Mouse (Mus musculus): Measurements from ENCODE around the gene Prss12.
"Not testable (repeated sequence)": the region's sequence is repeated elsewhere in the genome, so short reads cannot be mapped to it uniquely, and the experiment has no call there.

Prss12 gene

DNA sequence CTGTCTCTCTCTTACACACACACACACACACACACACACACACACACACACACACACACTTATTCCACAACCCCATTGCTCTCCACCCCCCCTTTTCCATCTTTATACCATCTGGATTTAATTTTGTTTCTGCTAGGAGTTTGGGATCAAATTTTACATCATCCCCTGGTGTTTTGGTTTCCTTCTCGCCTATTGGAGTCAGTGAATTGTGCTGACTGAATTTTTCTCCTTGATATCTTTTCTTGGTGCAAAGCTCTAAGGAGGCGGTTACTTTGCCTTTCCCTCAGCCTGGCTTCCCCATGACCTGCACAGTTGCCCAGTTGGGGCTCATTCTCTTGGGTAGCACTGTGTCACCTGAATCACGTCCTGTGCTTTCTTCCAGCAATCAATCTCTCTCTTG, 30.1 kb downstream of the Prss12 start:
- DNase-seq (ENCODE audit: low spot score), result no peak

GRCm38 (mm10) chr3:123481266-123481665, 34.6 kb downstream of the Prss12 start:
- DNase-seq (ENCODE audit: low spot score), result no peak

GRCm38 (mm10) chr3:123491814-123492213, 45.1 kb downstream of the Prss12 start:
- no peak for DNase-seq (ENCODE audit: low spot score)

DNA sequence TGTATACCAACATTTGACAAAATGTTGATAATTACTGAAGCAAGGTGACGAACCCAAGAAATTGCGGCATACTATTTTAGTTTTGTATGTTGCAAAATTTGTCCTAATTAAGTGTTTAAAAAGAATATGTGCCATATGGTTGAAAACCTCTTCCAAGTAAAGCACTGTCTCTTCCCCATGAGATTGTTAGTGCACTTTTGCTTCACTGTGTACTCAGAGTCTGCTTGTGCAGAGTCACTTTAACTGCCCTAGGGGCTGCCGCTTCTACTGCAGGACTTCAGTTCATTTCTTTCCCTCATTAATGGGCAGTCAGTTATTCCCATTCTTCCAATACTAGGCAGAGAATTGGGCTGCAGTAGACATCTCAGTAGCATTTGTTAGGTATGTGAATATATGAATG, 46.5 kb downstream of the Prss12 start:
- DNase-seq (ENCODE audit: low spot score), result no peak

GRCm38 (mm10) chr3:123495088-123495487, 48.4 kb downstream of the Prss12 start:
- DNase-seq (ENCODE audit: low spot score), result no peak

GRCm38 (mm10) chr3:123498787-123499186, 52.1 kb downstream of the Prss12 start:
- no peak for DNase-seq (ENCODE audit: low spot score)

- DNase-seq (ENCODE audit: low spot score), result not testable (repeated sequence)
Observed at GRCm38 (mm10) chr3:123501798-123502197, 55.1 kb downstream of the Prss12 start.

GRCm38 (mm10) chr3:123503943-123504342, 57.2 kb downstream of the Prss12 start:
- DNase-seq (ENCODE audit: low spot score), result no peak

- no peak for DNase-seq (ENCODE audit: low spot score)
Observed at GRCm38 (mm10) chr3:123504783-123505182, 58.1 kb downstream of the Prss12 start.

- no peak for DNase-seq (ENCODE audit: low spot score)
Observed at GRCm38 (mm10) chr3:123505778-123506667, 59.3 kb downstream of the Prss12 start.

DNA sequence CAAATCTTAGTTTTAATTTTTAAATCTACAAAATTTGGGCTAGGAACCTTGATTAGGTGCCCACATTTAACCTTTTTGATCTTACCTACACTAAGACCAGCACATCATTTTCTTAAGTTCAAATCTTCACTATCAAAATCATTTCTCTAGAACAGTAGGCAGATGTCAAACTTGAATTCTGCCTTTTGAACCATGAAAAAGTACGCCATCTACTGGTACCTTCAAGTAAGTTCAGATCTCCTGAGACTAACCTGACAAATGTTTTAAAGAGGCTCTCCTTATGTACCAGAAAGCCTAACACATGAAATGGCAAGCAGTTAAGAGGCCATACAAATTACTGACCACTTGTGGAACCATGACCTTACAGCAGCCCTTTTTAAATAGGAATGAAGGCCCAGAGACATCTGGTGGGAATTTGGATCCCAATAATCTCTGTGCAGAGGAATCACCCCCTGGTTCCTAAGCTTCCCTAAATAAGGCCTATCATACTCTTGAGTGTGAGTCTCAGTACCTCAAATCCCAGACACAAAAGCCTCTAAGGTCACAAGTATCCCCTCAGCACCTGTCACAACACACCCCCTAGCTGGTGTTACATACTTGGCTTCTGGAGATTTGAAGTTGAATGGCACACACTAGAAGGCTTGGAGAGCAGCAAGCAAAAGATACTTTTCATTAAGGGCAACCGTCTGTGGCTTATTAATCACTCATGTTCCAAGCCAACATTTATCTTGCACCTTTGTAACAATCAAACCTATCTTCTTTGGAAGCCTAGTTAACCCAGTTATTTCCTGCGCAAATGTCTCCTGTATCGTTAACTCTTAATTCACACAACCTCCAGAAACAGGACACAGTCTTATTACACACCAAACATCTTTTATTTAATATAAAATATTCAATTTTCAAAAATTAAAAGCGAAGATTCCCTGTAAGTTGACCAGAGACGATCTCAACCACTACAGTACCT, 60.3 kb downstream of the Prss12 start:
- no peak for DNase-seq (ENCODE audit: low spot score)

GRCm38 (mm10) chr3:123507663-123508055, 60.9 kb downstream of the Prss12 start:
- DNase-seq (ENCODE audit: low spot score), result no peak

DNA sequence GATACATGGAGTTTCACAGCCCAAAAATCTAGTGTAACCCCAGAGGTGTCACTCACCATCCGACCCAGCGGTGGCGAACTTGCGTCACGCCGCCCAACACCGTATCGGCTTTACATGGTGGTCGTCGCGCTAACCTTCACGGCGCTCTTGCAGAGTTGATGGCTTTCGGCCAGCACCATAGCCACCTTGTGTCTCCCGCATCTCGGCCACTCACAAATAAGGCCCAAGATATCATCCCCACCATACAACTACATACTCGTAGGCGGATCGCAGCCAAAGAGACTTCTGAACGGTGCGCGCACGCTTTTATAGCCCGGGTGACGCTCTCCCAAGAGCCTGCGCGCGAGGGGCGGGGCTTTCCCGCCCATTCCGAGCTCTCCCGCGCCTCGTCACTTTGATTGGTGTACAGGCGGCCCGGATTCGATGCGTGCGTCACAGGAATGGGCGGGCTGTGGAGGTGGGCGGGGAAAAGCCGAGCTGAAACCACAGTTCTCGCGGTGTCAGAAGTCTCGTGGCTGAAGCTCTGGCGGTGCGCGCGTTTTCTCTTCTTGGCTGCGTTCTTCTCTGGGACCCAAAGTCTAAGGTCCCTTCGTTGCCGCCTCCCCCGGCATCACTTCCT, 61.5 kb downstream of the Prss12 start:
- DNase-seq (ENCODE audit: low spot score), result peak; percentile 94

GRCm38 (mm10) chr3:123508675-123509376, 62.1 kb downstream of the Prss12 start:
- DNase-seq (ENCODE audit: low spot score), result peak; percentile 43

DNA sequence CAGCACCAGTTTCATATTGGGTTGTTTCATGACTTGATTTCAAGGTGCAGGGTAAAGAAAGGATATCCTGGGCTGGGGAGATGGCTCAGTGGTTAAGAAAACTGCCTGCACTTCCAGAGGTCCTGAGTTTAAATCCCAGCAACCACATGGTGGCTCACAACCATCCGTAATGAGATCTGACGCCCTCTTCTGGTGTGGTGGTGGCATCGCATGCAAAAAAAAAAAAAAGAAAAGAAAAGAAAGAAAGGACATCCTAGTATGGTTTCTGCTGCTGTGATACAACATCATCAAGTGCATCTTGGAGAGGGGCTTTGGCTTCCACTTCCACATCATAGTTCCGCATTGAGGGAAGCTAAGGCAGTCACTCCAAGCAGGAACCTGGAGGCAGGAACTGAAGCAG, 65.1 kb downstream of the Prss12 start:
- no peak for DNase-seq (ENCODE audit: low spot score)

- DNase-seq (ENCODE audit: low spot score), result no peak
Observed at GRCm38 (mm10) chr3:123514886-123515285, 68.2 kb downstream of the Prss12 start.

DNA sequence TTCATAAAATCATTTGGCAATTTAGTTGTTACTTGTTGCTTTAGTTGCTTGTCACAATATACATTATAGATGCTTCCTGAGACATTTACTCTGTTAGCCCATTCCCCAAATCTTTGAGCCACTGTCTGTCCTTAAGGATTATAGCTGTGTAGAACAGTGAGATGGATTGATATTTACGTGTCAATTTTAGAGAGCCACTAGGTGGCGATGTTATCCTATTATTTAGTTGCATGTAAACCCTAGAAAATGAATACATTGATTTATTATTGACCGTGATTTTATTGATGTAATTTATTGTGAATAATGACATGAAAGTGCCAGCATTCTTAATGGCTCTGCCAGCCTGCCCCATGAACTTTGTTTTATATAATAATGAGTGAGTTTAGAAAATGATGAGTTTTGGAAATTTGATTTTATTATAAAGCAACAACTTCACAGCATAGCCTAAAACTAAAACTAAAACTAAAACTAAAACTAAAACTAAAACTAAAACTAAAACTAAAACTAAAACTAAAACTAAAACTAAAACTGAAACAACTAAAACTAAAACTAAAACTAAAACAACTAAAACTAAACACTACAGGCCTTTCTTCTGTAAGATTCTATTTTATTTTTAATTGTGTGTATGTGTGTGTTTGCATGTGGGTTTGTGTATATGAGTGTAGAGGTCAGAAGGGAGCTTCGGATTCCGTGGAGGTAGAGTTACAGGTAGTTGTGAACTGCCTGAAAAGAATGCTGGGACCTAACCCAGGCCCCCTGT, 69.1 kb downstream of the Prss12 start:
- DNase-seq (ENCODE audit: low spot score), result peak; percentile 82

DNA sequence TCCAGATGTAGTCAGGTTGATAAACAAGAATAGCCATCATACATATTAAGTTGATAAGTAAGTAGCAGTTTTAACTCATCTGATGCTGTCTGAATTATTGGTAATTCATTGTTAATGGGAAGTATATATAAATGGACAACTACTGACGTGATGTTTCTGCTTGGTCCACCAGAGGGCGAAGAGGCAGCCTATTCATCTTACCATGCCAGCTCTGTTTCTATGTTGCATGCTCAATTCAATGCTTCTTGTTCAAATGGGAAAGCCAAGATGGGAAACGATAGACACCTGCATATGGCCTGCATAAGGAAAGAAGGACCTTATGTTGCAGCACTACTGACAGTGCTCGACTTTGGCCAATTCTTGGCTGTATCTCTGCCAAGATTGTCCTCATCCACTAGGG, 70.1 kb downstream of the Prss12 start:
- peak; percentile 39 for DNase-seq (ENCODE audit: low spot score)

DNA sequence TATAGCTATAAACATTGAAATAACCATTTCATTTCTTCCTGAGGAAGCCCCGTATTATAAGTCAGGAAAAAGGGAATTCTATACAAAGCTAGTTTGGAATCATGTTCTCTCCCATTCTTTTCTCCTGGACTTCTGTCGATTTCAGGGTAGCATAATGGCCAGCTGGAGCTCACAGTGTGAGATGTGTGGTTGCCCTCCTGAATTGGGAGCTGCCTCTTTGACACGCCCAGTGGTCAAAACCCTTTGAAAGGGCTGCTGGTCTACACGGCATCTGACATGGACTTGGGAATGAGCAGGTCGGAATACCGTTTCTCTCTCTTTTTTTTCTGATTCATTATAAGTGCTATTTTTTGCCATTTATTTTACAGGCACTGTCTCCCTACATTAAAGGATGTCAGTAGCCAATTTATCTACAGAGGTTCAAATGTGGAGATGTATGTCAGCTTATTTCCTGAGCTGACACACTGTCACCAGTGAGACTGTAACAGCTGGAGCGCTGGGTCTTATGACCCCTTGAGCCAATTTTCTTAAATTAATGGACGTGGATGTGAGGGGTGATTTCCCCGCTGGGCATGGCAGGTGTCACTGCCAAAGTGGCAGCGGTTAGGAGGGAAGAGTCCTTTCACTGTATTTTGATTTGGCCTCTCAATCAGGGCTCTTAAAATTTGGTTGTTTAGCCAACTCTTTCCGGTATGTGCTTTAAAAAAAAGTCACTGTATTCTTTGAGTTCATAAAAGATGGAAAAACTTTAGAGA, 79.8 kb downstream of the Prss12 start:
- no peak for DNase-seq (ENCODE audit: low spot score)

Measured in layer of hippocampus, adult 9-10 months (tissue).